Mouse (Mus musculus) left cerebral cortex, postnatal 10 days (tissue): ENCODE data around the gene Vmn1r36. TPM values are rescaled to one million over a fixed set of nuclear protein-coding genes. Genes with fewer than 3 reads are reported as not detected.
"Not testable (repeated sequence)": the region's sequence is repeated elsewhere in the genome, so short reads cannot be mapped to it uniquely, and the experiment has no call there.

Experiments
- DNase-seq, 2 experiments: peaks; one replicate each; pipeline ENCODE4 v3.0.0; 2021 to 2022; ENCODE audit warnings: low spot score in 2 of 2, mixed read lengths in 1 of 2; ENCODE audit errors: extremely low spot score in 1 of 2
- intact Hi-C: fragments of 180-260 bp; cut with DNase I; formaldehyde crosslinking; loops from one replicate; pipeline ENCODE4 v1.15.1; 2025
- total RNA-seq, 2 experiments: library from RNA; stranded (reverse); gene quantifications; 2 replicates each; pipeline ENCODE4 v1.2.3; 2021

The Vmn1r36 gene
- not detected for total RNA-seq

DNA sequence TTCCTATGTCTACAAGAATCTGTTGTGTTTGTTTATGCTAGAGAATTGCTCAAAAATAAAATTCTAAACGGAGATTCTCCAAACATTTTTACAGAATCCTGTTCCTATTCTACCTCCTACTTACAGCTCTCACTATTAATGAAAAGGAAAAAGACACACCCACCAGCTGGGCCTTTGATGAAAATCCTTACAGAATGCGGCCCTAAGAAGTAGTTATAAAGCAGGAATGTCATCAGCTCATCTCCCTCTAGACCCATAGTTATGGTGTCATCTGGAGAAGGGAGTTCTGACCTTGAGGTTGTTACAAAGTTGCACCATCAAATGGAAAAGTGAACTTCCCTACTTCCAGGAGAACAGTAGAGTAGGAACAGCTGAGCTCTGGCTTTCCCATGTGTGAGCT, at the start of gene Vmn1r36:
TSS of gene Vmn1r36 (minus strand) at position 101 of the 400 bp plus-strand sequence.
- DNase-seq, intact Hi-C loops: not testable (repeated sequence)

GRCm38 (mm10) chr6:66729082-66729481, 10.1 kb upstream of the Vmn1r36 start, which contains the start of gene Vmn1r37:
Gene Vmn1r37 (plus strand): TSS chr6:66729382.
- intact Hi-C loops, DNase-seq: not testable (repeated sequence)

DNA sequence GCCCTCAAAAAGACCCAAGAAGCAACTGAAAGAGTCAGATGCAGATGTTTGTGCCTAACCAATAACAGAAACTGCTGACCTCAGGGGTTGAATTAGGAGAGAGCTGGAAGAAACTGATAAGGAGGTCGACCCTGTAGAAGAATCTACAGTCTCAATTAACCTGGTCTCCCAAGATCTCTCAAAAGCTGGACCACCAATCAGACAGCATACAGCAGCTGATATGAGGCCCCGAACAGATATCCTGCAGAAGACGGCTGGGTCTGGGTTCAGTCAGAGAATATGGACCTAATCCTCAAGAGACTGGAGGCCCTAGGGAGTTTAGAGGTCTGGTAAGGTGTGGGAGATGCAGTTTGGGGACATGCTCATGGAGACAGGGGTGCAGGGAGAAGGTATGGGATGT, 5.1 kb downstream of the Vmn1r36 start:
- no peak for DNase-seq
- intact Hi-C loops, result no loop called here

DNA sequence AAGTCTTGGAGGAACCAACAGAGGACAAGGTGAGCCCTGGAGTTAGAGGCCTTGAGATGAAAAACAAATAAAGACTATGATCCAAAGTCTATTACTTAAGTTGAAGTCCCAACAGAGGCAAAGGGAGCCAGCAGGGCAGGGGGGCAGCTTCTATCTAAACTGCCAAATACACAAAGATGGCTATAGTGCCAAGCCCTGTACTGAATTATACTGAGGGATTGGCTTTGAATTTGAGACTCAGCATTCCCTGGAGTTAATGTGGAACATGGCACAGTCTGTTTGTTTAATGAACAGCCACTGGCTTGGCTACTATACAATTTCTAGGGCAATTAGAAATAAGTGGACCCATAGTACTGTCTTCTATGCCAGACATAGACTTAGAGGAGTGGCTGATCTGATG, 10.1 kb downstream of the Vmn1r36 start:
- intact Hi-C loops, result no loop called here
- no peak for DNase-seq

DNA sequence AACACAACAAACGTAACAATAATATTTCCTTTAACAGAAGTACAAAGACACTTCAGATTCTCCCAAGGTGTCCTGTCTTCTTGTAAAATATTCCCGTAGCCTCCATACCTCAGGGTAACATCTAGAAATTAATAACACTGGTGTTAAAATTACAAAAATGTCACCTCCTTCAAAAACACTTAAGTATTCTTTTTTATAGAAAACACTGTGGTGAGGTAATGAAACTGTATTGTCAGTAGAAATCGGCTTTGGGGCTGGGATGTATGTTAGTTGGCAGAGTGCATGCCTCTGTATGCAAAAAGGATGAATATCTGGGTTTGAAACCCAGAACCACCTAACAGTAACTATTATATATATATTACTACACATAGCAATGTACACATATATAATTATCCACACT, 33.2 kb downstream of the Vmn1r36 start, which contains the start of gene Vmn1r35:
TSS of gene Vmn1r35 (minus strand) at position 101 of the 400 bp plus-strand sequence.
- intact Hi-C loops, result no loop called here

More for the DNA sequence above, 33.2 kb downstream of the Vmn1r36 start, which contains the start of gene Vmn1r35:
- no peak for DNase-seq

Other genes with a start within 250 kb of the Vmn1r36 start
- gene Mad2l1, start 183.8 kb downstream of the Vmn1r36 start, total RNA-seq, result 10 to 100 TPM; 12.1 to 13.1 TPM
- not detected for gene Vmn1r32, start 159.1 kb downstream of the Vmn1r36 start, total RNA-seq
- gene Vmn1r33, start 100.9 kb downstream of the Vmn1r36 start, total RNA-seq, result not detected
- not detected for gene Vmn1r34, start 75.3 kb downstream of the Vmn1r36 start, total RNA-seq
- not detected for gene Vmn1r35, start 33.3 kb downstream of the Vmn1r36 start, total RNA-seq
- gene Vmn1r37, start 10.2 kb upstream of the Vmn1r36 start, total RNA-seq, result not detected
- not detected for gene Vmn1r38, start 63.5 kb upstream of the Vmn1r36 start, total RNA-seq
- gene Vmn1r39, start 91.4 kb upstream of the Vmn1r36 start, total RNA-seq, result not detected
- gene Gng12, start 177.2 kb upstream of the Vmn1r36 start, total RNA-seq, result 10 to 100 TPM; 75.7 to 86.9 TPM